Mouse (Mus musculus) neutrophil, adult 5-6 weeks (primary cell): ENCODE results near the gene Atg7. TPM values are rescaled to one million over a fixed set of nuclear protein-coding genes. Genes with fewer than 3 reads are reported as not detected.

Experiments used
- ATAC-seq: fragments of 151-379, 151-347 bp; 2 replicates; pipeline ENCODE4 v1.8.0; 2017; ENCODE audit warnings: mild to moderate bottlenecking, moderate TSS enrichment; ENCODE audit not compliant: insufficient number of reproducible peaks, poor library complexity, low FRiP score, severe bottlenecking; ENCODE audit errors: extremely low read depth
- total RNA-seq: library from RNA; stranded (forward); fragments of 200-1000 nt; gene quantifications from 2 replicates; pipeline ENCODE4 v1.2.3, GENCODE M21; 2017

Gene Atg7
- total RNA-seq, 1 experiment from 2014 or later, result 74.5 TPM

DNA sequence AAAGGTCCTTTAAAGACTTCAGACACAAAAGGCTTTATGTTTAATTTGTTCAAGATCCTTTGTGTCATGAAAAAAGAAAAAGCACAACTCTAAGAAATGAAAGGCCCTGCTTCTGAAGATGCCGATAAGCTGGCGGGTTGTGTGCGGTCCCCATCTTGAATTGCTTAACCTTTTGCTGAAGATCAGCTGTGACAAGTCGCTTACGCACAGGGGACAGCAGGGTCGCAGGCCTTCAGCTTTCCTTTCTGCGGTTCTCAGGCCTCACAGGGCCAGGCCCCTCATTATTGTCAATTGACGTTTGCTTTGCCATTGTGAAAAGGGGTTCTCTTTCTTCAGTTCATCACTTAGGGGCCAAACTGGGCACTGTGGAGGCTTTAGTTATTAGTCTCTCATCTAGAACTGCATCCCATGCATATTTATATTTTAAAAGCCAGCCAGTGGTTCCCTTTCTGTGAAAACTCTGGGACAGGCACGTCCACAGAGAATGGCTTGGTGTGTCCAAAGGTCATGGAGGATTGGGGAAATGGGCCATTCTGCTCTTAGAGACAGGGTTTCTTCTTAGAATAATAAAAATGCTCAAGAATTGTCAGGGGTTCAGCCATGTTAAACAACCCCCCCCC is 39.3 kb downstream of the Atg7 start:
- ATAC-seq, result no peak

DNA sequence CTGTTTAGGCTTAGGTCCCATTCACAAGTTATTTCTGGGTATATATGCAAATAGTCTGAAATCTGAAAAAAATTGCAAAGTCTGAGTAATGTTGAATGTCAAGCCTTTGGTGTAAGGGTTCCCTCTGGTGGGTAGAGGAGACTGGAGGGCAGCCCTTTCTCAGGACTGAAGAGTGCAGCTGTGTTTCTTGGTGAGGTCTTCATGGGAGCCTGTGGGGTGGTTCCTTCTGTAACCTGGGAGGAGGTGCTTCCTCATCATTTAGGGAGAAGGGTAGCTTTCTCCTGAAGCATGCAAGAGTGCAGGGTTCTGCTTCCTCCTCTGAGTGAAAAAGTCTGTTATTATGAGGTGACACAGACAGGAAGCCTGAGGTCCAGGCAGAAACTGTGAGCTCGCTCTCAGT is 40.8 kb downstream of the Atg7 start:
- no peak for ATAC-seq

DNA sequence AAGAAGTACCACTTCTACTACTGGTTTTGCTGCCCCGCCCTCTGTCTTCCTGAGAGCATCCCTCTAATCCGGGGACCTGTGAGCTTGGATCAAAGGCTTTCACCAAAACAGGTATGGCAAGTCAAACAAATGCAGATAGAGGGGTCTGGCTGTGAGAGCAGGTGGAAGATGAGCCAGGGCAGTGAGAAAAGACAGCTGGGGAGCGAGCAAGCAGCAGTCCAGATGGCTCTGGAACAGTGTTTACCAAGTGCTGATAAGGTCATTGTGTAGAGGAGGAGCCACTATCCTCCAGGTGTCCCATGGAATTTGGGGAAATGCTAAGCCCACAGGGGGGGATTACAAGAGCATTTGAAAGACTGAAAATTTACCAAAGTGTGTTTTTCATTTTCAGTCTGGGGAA is 41.5 kb downstream of the Atg7 start:
- no peak for ATAC-seq

DNA sequence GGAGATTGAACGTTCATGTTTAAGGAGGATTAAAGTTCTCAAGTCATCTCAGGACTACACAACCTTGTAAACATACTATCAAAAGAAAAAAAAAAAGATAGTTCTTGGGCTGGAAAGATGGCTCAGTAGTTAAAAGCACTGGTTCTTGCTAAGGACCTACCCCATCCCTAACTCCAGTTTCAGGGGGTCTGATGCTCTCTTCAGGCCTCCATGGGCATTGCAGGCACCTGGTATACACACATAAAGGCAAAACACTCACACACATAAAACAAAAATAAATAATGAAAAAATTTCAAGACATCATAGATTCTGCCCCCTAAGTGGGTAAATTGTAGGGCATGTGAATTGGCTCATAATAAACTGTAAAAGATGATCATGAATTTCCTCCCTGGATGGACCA is 42.5 kb downstream of the Atg7 start:
- ATAC-seq, result no peak

DNA sequence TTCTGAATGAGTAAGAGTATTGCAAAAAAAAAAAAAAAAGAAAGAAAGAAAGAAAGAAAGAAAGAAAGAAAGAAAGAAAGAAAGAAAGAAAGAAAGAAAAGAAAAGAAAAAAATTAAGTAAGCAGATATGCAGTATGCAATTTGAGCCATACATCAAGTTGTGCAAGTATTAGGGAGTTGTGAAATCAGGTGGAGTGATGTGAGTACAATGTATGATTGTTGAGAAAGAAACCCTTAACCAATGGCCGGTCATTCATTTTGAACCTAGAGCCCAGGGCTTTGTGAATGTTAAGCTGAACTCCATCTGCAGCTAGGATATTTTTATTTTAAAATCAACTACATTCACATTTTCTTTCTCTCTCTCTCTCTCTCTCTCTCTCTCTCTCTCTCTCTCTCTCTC is 44.1 kb downstream of the Atg7 start:
- no peak for ATAC-seq

DNA sequence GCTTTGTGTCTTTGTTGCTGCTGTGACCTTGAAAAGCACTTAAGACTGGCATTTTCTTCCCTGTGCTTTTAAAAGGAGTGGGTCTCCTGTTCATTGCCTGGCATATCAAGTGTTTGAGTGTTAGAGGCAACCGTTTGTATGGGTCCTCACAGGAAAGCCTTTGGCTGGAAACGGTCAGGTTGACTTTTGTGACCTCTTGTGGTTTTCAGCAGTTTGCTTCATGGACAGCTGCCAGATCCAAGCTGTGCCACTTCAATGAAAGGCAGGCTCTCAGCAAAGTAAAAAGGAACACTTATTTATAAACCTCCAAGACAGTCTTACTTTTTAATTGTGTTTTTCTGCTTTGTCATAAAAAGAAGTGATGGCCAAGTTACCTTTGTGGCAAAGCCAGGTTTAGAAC is 47.8 kb downstream of the Atg7 start:
- no peak for ATAC-seq

DNA sequence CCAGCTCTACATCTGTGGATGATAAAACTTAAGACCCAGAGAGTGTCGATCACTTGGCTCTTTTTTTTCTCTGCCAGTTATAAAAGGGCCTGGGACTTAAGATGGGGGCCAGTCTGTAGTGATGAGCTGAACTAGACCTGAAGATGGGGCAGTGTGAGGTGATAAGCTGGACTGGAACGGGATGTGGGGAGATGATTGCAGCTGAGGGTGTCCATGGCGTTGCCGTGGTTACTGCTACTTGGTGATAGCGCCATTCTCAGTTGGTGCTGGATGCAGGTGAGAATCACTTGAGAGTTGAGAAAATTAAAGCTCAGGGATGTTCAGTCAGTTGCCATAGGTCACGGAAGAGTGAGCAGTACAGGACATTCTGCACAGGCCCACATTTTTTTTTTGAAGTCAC is 48.6 kb downstream of the Atg7 start:
- no peak for ATAC-seq

DNA sequence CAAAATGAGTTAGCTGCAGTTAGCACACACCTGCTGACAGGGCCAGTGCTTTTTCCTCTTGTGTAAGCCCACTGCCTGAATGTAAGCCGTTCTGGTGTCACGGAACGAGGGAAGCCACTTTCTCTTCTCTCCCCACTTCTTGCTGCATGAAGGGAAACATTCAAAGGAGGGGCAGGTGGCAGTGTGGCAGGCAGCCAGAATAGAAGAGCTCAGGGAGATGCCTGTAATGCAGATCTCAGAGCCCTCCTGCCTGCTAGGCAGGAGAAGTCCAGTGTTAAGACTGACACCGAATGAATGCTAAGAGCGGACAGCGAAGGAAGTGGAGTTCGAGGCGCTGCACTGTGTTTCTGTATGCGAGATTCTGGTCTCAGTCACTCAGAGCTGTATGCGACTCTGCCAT is 49.8 kb downstream of the Atg7 start:
- ATAC-seq, result no peak

DNA sequence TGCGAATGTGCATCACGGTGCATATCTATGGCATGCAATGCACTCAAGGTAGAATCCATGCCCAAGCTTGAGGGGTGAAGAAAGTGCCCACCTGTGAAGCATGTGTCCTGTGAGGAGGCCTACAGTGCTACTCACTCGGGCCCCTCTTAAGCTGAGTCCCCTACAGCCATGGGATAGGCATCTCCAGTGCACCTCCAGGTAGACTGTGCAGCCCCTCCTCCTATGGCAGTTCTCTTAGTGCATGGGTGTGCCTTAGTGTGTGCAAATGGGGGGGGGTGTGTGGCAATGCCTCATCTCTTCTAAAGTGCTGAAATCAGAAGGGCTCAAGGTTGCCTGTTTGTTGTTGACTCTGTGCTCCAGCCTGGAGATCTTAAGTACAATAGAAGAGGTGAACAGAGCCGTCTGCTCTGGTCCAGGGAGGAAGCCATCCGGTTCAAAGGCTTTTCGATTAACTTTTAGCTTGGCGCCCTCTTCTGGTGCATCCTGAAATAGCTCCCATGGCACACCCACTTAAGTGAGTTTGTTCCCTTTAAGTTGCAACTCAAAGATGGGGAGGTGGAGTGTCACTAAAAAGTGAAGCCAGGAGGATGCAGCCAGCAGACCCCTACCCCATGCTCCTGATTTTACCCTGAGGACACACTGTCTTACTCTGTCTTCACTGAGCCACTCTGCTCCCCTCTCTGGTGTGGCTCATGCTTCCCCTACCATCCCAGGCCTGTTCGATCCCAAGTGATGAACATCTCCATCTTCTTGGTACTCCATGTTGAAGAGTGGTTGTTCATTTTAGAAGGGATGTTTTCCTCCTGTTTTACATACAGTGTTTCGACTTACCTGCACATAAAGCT is 55.0 kb downstream of the Atg7 start:
- ATAC-seq, result peak; percentile 35; the same call in 1 of the 2 replicates

DNA sequence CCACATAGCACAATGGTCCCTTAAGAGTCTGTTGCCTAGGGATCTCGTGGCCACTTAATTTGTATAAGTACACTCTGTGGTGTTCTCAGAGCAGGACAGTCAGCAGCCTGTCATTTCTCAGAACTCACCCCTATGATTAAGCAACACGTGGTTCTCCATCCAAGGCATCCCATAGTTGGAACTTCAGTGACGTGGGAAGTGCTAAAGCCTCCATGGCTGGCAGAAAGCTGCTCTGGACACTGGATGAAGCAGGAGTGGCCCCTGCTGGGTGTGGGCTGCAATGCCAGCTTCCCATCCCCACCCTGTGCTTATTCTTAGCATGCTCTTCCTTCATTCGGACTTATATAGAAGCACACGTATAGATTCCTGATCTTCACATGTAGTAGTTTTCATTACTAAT is 55.7 kb downstream of the Atg7 start:
- no peak for ATAC-seq

DNA sequence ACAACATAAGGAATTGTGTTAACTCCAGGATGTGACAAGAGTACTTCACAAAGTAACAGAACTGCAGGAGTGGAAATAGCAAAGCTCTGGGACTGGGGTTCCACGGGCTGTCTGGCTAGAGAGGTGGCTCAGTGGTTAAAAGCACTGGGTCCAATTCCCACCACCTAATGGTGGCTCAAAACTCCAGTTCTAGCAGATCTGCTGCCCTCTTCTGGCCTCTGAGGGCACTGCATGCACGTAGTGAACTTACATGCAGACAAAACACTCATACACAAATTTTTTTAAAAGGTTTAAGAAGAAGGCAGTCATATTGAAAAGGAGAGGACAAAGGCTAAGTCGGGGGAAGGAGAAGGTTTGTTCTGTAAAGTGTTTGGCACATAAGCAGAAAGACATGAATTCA is 57.8 kb downstream of the Atg7 start:
- ATAC-seq, result no peak

DNA sequence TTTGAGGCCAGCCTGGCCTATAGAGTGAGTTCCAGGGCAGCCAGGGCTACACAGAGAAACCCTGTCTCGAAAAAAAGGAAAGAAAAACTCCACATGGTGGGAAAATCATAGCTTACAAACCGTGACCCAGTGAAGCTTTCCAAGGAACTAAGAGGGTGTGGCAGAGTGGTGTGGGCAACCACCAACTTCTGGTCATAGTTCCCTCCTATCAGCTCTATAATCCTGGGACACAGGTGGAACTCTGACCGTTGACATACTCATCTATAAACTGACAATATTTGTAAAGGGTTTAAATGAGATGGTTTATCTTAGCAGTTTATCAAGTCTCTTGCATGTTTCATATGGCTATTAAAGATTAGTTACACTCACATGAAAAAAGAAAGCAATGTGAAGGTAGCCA is 64.1 kb downstream of the Atg7 start:
- no peak for ATAC-seq

DNA sequence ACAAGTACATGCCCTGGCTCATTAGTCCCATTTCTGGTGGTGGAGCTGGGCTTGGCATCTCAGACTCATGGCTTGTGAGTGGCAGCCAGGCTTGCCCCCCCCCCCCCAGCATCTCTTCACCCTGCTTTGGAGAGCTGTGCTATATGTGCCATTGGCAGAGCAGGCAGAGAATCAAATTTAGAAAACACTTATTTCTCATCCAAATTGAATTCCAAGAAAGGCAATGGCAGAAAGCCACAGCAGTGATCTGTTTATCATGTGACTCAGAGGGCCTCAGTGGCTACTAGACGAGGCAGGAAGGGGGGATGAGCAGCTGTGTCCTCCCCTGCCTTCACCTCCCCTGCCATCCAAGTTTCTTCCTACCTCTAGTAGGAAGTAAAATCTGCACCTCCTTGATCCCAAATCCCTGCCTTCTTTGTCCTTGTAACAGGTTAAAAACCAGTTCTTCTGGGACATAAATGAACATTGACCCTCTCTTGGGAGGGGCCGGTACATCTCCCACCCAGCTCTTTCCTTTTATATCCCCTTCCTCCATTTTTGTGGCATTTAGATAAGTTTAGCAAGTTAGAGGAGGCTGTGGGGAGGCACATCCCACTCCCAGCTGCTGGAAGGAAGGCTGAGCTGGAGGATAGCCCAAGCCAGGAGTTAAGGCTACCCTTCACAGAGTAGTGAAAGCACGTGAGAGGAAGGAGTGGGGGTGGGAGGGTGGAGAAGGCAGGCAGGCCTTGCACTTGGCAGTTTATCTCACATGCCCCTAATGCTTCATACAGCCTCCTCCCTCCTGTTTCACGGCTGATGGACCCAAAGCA is 69.5 kb downstream of the Atg7 start:
- no peak for ATAC-seq

DNA sequence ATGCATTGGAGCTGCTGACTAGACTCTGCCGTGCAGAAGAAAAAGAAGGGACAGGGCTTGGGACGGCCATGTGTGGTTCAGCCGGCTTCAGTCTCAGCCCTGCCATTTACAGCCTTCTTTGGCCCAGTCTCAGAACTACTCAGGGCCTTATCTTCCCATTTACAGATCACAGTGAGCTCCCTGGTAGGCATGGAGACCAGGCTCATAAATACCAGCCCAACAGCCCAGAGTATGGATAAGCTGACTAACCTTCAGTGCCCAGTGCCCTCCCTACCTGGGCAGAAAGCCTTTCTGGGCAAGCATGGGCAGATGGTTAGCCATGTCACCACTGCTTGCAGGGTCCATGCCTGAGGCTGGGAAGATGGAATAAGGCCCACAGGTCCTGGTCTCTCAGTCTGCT is 70.6 kb downstream of the Atg7 start:
- no peak for ATAC-seq

DNA sequence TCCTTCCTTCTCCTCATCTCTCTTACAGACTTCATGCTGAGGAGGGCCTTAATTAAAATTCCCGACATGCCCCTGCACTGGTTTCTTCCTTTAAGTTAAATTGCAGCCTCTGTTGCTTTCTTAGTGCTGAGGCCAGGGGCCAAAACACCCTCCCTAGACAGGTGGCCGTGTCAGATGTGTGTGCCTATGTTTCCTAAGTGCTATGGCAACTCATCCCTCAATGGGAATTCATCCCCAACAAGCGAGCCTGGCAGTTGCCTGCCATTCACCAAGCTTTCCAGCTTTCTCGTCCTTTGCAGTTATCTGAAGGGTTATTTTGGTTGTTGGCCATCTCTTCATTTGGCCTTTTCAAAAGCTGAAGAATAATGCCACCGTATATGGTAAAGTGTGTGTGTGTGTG is 71.8 kb downstream of the Atg7 start:
- ATAC-seq, result no peak

DNA sequence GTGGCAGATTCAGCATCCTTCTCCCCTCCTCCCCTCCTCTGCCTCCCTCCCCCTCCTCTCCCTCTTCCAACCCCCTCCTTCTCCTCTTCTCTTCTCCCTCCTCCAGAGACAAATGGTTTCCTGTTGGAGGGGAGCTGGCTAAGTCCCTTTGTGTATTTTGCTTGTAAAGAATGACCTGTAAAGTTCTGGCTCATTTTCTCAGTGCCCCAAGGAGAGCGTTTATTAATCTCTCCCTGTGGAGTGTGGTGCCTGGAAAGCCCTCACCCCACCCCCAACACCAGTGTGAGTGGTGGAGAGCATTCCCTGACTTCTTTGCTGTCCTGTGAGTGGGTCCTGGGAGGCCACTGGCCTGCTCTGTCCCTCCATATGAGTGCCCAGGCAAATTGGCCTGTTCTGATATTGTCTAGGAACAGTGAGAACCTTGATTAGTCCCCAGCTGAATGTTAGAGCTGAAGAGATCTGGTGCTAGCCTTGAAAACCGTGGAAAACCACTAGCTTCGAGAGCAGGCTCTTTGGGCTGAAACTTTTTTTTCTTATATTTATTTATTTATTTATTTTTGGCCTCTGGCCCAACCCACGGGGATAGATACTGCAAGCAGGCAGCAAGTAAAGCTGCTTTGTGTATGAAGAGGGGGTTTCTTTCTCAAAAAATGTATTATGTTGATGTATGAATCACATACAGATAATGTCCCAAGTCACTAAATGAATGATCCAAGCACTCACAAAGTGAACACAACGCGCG is 72.6 kb downstream of the Atg7 start:
- ATAC-seq, result no peak

DNA sequence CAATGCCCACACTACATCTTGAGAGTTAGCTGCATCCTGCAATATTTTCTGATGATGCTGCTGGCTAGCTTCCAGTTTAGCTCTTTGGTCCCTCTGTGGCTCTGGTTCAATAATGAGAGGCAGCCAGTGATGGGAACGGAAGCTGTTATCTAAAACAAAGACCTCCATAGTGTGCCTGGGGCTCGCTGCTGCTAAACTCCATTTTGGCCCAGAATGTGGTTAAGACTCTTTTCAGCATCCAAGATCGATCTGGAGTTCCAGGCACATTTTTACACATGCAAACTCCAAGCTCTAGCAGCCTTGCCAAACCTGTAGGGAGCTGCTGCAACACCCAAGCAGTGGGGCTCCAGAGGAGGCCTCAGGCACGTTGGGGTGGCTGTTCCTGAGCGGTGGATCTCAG is 76.2 kb downstream of the Atg7 start:
- no peak for ATAC-seq

DNA sequence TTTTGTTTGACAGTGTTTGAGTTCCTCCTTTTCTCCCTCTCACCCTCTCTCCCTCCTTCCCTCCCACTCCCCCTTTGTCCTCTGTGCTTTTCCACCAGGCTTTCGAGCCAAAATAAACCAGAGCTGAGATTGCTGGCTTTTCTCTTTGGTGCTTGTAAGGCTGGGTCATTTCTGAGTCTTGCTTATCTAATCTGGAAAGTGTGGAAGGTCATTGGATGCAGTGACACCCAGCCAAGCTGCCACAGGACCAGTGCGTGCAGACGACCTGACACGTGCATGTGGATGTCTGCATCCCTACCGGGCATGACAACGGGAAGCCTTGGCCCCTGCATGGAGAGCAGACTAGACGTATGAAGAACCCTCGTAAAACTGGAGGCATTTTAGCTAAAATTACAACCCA is 76.8 kb downstream of the Atg7 start:
- ATAC-seq, result no peak

DNA sequence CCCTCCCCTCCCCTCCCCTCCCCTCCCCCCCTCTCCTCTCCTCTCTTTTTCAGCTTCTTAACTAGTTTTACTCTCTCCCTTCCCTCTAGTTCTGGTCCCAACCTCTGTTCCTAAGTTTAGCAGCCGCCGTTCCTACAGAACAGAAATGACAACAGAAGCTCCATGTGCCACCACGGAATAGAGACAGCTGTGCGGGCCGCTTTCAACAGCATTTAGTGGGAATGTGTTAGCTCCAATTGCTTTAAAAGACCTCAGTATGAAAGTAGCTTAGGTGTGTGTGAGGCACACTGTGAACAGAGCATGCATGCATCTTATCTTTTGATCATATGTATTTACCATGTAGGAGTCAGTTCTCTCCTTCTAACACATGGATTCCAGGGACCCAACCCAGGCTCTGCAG is 79.1 kb downstream of the Atg7 start:
- ATAC-seq, result no peak
